Mouse (Mus musculus): ENCODE data around the gene Vmn2r13. TPM values are rescaled to one million over a fixed set of nuclear protein-coding genes. Genes with fewer than 3 reads are reported as not detected.

The Vmn2r13 gene
- polyA plus RNA-seq, 1 experiment from 2014 or later, result not detected

Other genes starting within 250 kb of the Vmn2r13 start
- not detected in 2 replicates for gene Vmn2r10, start 185.7 kb downstream of the Vmn2r13 start, polyA plus RNA-seq (2015; fragmentation: Nextera tagmentation; extraction: Ambion mirVana)
- gene Vmn2r11, start 132.6 kb downstream of the Vmn2r13 start, polyA plus RNA-seq (2015; fragmentation: Nextera tagmentation; extraction: Ambion mirVana), result not detected in 2 replicates
- gene Vmn2r12, start 94.2 kb downstream of the Vmn2r13 start, polyA plus RNA-seq (2015; fragmentation: Nextera tagmentation; extraction: Ambion mirVana), result not detected in 2 replicates
- not detected in 2 replicates for gene Vmn2r14, start 32.5 kb upstream of the Vmn2r13 start, polyA plus RNA-seq (2015; fragmentation: Nextera tagmentation; extraction: Ambion mirVana)
- not detected in 2 replicates for gene Vmn2r15, start 105.4 kb upstream of the Vmn2r13 start, polyA plus RNA-seq (2015; fragmentation: Nextera tagmentation; extraction: Ambion mirVana)
- gene Vmn2r16, start 138.0 kb upstream of the Vmn2r13 start, polyA plus RNA-seq (2015; fragmentation: Nextera tagmentation; extraction: Ambion mirVana), result not detected in 2 replicates
- not detected in 2 replicates for gene Vmn2r17, start 227.5 kb upstream of the Vmn2r13 start, polyA plus RNA-seq (2015; fragmentation: Nextera tagmentation; extraction: Ambion mirVana)